Mouse (Mus musculus) lung, embryonic 16.5 days (tissue): ENCODE measurements around the gene Defa31. TPM values are rescaled to one million over a fixed set of nuclear protein-coding genes. Genes with fewer than 3 reads are reported as not detected.
"Not testable (repeated sequence)": the region's sequence is repeated elsewhere in the genome, so short reads cannot be mapped to it uniquely, and the experiment has no call there.

Experiments used
- ATAC-seq: fragments of 200-750 bp; cut with Nextera tagmentation; 2 replicates; pipeline ENCODE4 v1.8.0; 2017; ENCODE audit warnings: low read depth, mild to moderate bottlenecking, moderate library complexity
- H3K27ac ChIP-seq: fragments of 300-500 bp; sonication (generic); 2 replicates; pipeline ENCODE4 v1.5.1; 2014; ENCODE audit warnings: mild to moderate bottlenecking, control low read depth, low read length
- H3K27me3 ChIP-seq: fragments of 300-500 bp; sonication (generic); 2 replicates; pipeline ENCODE4 v1.6.1; 2014; ENCODE audit warnings: low read depth, low read length, mixed read lengths; ENCODE audit not compliant: control insufficient read depth, insufficient read depth
- H3K36me3 ChIP-seq: fragments of 300-500 bp; sonication (generic); 2 replicates; pipeline ENCODE4 v1.6.1; 2014; ENCODE audit warnings: low read length; ENCODE audit not compliant: control insufficient read depth, insufficient read depth
- H3K4me1 ChIP-seq: fragments of 300-500 bp; sonication (generic); replicated peaks from 2 replicates; pipeline ENCODE4 v1.6.1; 2014; ENCODE audit warnings: low read length, mixed read lengths; ENCODE audit not compliant: control insufficient read depth, insufficient read depth
- H3K4me2 ChIP-seq: fragments of 300-500 bp; sonication (generic); 2 replicates; pipeline ENCODE4 v1.6.1; 2014; ENCODE audit warnings: low read depth, low read length, control low read depth
- H3K4me3 ChIP-seq: fragments of 300-500 bp; sonication (generic); 2 replicates; pipeline ENCODE4 v1.5.1; 2014; ENCODE audit warnings: mild to moderate bottlenecking, low read length, control low read depth
- H3K9ac ChIP-seq: fragments of 300-500 bp; sonication (generic); 2 replicates; pipeline ENCODE4 v1.6.1; 2014; ENCODE audit warnings: low read length, control low read depth
- H3K9me3 ChIP-seq: fragments of 300-500 bp; sonication (generic); 2 replicates; pipeline ENCODE4 v1.6.1; 2016; ENCODE audit warnings: low read length; ENCODE audit not compliant: control insufficient read depth
- WGBS: fragments of 180-500 bp; shearing (Covaris S2); extraction: QIAGEN DNeasy Blood & Tissue Kit; methylation state at CpG from one replicate; pipeline ENCODE4 v1.1.7; 2014; 5-methylcytosine and 5-hydroxymethylcytosine counted together
- polyA plus RNA-seq: library from polyadenylated mRNA; unstranded; fragments of >200 nt; fragmentation: Nextera tagmentation; extraction: Ambion mirVana; gene quantifications from 2 replicates; pipeline ENCODE4 v1.2.1, GENCODE M21; 2015

Gene Defa31
- not detected in 2 replicates for polyA plus RNA-seq

GRCm38 (mm10) chr8:21191314-21191713, at the start of gene Defa31:
Gene Defa31, plus strand, starts transcription at chr8:21191614.
- H3K4me1 ChIP-seq, H3K36me3 ChIP-seq, ATAC-seq, H3K9ac ChIP-seq, H3K27ac ChIP-seq, H3K4me3 ChIP-seq, H3K9me3 ChIP-seq, H3K4me2 ChIP-seq, H3K27me3 ChIP-seq: not testable (repeated sequence)
- WGBS: no CpG with 5 or more reads among the region's 1 CpGs

- H3K9ac ChIP-seq, H3K9me3 ChIP-seq: not testable (repeated sequence)
Measured at GRCm38 (mm10) chr8:21161977-21162376, 29.4 kb upstream of the Defa31 start, which contains the start of gene Defa22. Gene Defa22, plus strand, starts transcription at chr8:21162277.

GRCm38 (mm10) chr8:21201261-21201660, 9.8 kb downstream of the Defa31 start, which contains the start of gene Gm15293:
Gene Gm15293, plus strand, starts transcription at chr8:21201561.
- ATAC-seq, H3K4me3 ChIP-seq, H3K27ac ChIP-seq, H3K9me3 ChIP-seq, H3K4me1 ChIP-seq, H3K36me3 ChIP-seq, H3K4me2 ChIP-seq, H3K27me3 ChIP-seq, H3K9ac ChIP-seq: not testable (repeated sequence)
- WGBS: no CpG with 5 or more reads among the region's 1 CpGs

More at GRCm38 (mm10) chr8:21161977-21162376, 29.4 kb upstream of the Defa31 start, which contains the start of gene Defa22:
- H3K36me3 ChIP-seq, H3K4me2 ChIP-seq, H3K4me1 ChIP-seq, ATAC-seq, H3K27ac ChIP-seq, H3K27me3 ChIP-seq, H3K4me3 ChIP-seq: not testable (repeated sequence)
- no CpG with 5 or more reads among the region's 1 CpGs for WGBS

Other genes with a start within 250 kb of the Defa31 start
- not detected in 2 replicates for gene AY761185, start 246.9 kb upstream of the Defa31 start, polyA plus RNA-seq
- gene Defa21, start 166.1 kb upstream of the Defa31 start, polyA plus RNA-seq: not detected in 2 replicates
- not detected in 2 replicates for gene Defa23, start 136.6 kb upstream of the Defa31 start, polyA plus RNA-seq
- not detected in 2 replicates for gene Defa35, start 126.6 kb upstream of the Defa31 start, polyA plus RNA-seq
- gene Defa25, start 107.2 kb upstream of the Defa31 start, polyA plus RNA-seq: not detected in 2 replicates
- not detected in 2 replicates for gene Gm14851, start 95.6 kb upstream of the Defa31 start, polyA plus RNA-seq
- gene Defa30, start 57.0 kb upstream of the Defa31 start, polyA plus RNA-seq: not detected in 2 replicates
- gene Defa22, start 29.3 kb upstream of the Defa31 start, polyA plus RNA-seq: not detected in 2 replicates
- gene Gm15293, start 9.9 kb downstream of the Defa31 start, polyA plus RNA-seq: not detected in 2 replicates
- gene Gm15292, start 58.1 kb downstream of the Defa31 start, polyA plus RNA-seq: not detected in 2 replicates
- not detected in 2 replicates for gene Defa27, start 123.9 kb downstream of the Defa31 start, polyA plus RNA-seq
- not detected in 2 replicates for gene Defa29, start 135.4 kb downstream of the Defa31 start, polyA plus RNA-seq
- gene Defa2, start 186.9 kb downstream of the Defa31 start, polyA plus RNA-seq: not detected in 2 replicates
- gene Defa33, start 200.2 kb downstream of the Defa31 start, polyA plus RNA-seq: not detected in 2 replicates
- not detected in 2 replicates for gene Defa36, start 235.8 kb downstream of the Defa31 start, polyA plus RNA-seq